Comparison of ENCODE assay signal across 8 mouse cellular contexts in genomic region chr15:103102068-103102840, GRCm38 (mm10).
DNase-seq lines count a peak whose midpoint lies in the region; ATAC-seq lines count a peak whose summit lies in the region.

No protein-coding gene starts in this region.

- H3K4me2 ChIP-seq in forebrain, embryonic 13.5 days, result peak overlapping the region; percentile 70
- peak overlapping the region; percentile 78 for H3K4me2 ChIP-seq in intestine, embryonic 15.5 days (replicated peaks)
- H3K4me2 ChIP-seq in liver, embryonic 16.5 days (ENCODE audit: low read depth, low read length), result peak overlapping the region; percentile 52

- H3K4me3 ChIP-seq in forebrain, embryonic 13.5 days, result peak overlapping the region; percentile 41
- peak overlapping the region; percentile 49 for H3K4me3 ChIP-seq in intestine, embryonic 15.5 days (replicated peaks)
- peak overlapping the region; percentile 34 for H3K4me3 ChIP-seq in liver, embryonic 16.5 days (ENCODE audit: low read depth, low read length)

- ATAC-seq in forebrain, embryonic 13.5 days, result peak; percentile 36; the same call in 1 of the 2 replicates
- peak; percentile 82 for ATAC-seq in intestine, embryonic 15.5 days
- no peak for ATAC-seq in liver, embryonic 16.5 days (ENCODE audit: low read depth)

- H3K9ac ChIP-seq in forebrain, embryonic 13.5 days, result peak overlapping the region; percentile 41
- H3K9ac ChIP-seq in intestine, embryonic 15.5 days, result peak overlapping the region; percentile 55
- no peak overlapping the region for H3K9ac ChIP-seq in liver, embryonic 16.5 days (ENCODE audit: low read depth, low read length)

- no peak overlapping the region for H3K27ac ChIP-seq in forebrain, embryonic 13.5 days
- peak overlapping the region; percentile 37; the same call in 1 of the 2 replicates for H3K27ac ChIP-seq in intestine, embryonic 15.5 days
- H3K27ac ChIP-seq in liver, embryonic 16.5 days (ENCODE audit: low read length), result no peak overlapping the region

- WGBS in forebrain, embryonic 13.5 days, result under 1% methylated on average over 46 of the region's 46 CpGs
- WGBS in intestine, embryonic 15.5 days, result 2% methylated on average over 46 of the region's 46 CpGs
- WGBS in liver, embryonic 16.5 days (ENCODE audit: insufficient replicate concordance), result 1% methylated on average over 46 of the region's 46 CpGs

- H3K27me3 ChIP-seq in forebrain, embryonic 13.5 days, result peaks cover 91% of the 10 kb centered on the region
- peaks cover 23% of the 10 kb centered on the region for H3K27me3 ChIP-seq in intestine, embryonic 15.5 days (replicated peaks)
- peaks cover 65% of the 10 kb centered on the region for H3K27me3 ChIP-seq in liver, embryonic 16.5 days (ENCODE audit: control insufficient read depth, insufficient read depth, low read depth, low read length)

- peaks cover 21% of the 10 kb centered on the region for H3K4me1 ChIP-seq in forebrain, embryonic 13.5 days
- 0 out of 2 replicates have a peak, but pooled peaks cover 13% of the 10 kb centered on the region for H3K4me1 ChIP-seq in intestine, embryonic 15.5 days (replicated peaks)
- no peaks in the 10 kb centered on the region for H3K4me1 ChIP-seq in liver, embryonic 16.5 days (ENCODE audit: control insufficient read depth, low read depth, low read length)

- H3K36me3 ChIP-seq in forebrain, embryonic 13.5 days (ENCODE audit: poor library complexity, severe bottlenecking), result no peaks in the 10 kb centered on the region
- H3K36me3 ChIP-seq in intestine, embryonic 15.5 days, result no peaks in the 10 kb centered on the region
- no peaks in the 10 kb centered on the region for H3K36me3 ChIP-seq in liver, embryonic 16.5 days (ENCODE audit: control insufficient read depth, insufficient read depth)

- peak; percentile 21 to 24 for DNase-seq in B cell, adult 2 months
- peak; percentile 48 for DNase-seq in Muller cell, postnatal 12 days (ENCODE audit: inconsistent ontology term)
- no peak for DNase-seq in right cerebral cortex, adult 18-20 months
- DNase-seq in layer of hippocampus, postnatal 25 days (ENCODE audit: extremely low spot score in 1 of 2, low spot score in 1 of 2), result no peak
- no peak for DNase-seq in cerebellum, adult 8-10 months

- H3K9me3 ChIP-seq in forebrain, embryonic 13.5 days (replicated peaks), result no peaks in the 10 kb centered on the region
- no peaks in the 10 kb centered on the region for H3K9me3 ChIP-seq in intestine, embryonic 15.5 days
- no peaks in the 10 kb centered on the region for H3K9me3 ChIP-seq in liver, embryonic 16.5 days (replicated peaks; ENCODE audit: control insufficient read depth, low read length)

Comparison
In these comparisons a context has a peak if more than half of its experiments do, and no peak if none do; other contexts are left out.
1. DNase-seq: peak in B cell, adult 2 months (2 of 2) and Muller cell, postnatal 12 days (single experiment); none in right cerebral cortex, adult 18-20 months (single experiment), layer of hippocampus, postnatal 25 days (0 of 2) and cerebellum, adult 8-10 months (single experiment).
2. Peak in every context shown above with its lines, with median percentiles within 50 percentile points of each other: H3K4me2 ChIP-seq and H3K4me3 ChIP-seq.